Mouse (Mus musculus): ENCODE results near the gene Rpap1. TPM values are rescaled to one million over a fixed set of nuclear protein-coding genes. Genes with fewer than 3 reads are reported as not detected.

Gene Rpap1
- polyA plus RNA-seq (2015; fragmentation: Nextera tagmentation; extraction: Ambion mirVana) = 3.7 and 3.9 TPM in 2 replicates

- TF ChIP-seq CTCF (IDR thresholded peaks at IDR 0.05; ENCODE audit: low read depth) (0 out of 2 replicates have a peak, but pooled peaks have one; percentile 4), EP300 (IDR thresholded peaks at IDR 0.05; ENCODE audit: low read depth) (0 out of 2 replicates have a peak, but pooled peaks have one; percentile 11)
Measured at GRCm38 (mm10) chr2:119787206-119787883, at the start of gene Rpap1. Gene Rpap1, minus strand, starts transcription at chr2:119787537.

GRCm38 (mm10) chr2:119834231-119834630 is 46.9 kb upstream of the Rpap1 start:
- DNase-seq = no peak
- no peak for ATAC-seq
- no peak overlapping the region for H3K9ac ChIP-seq (replicated peaks)
- H3K4me2 ChIP-seq (ENCODE audit: low read depth, low read length) = no peak overlapping the region
- H3K4me1 ChIP-seq (ENCODE audit: insufficient read depth) = no peaks in the 10 kb centered on the region
- H3K4me3 ChIP-seq (ENCODE audit: low read depth, low read length) = no peak overlapping the region
- no peaks in the 10 kb centered on the region for H3K36me3 ChIP-seq (replicated peaks; ENCODE audit: insufficient read depth, low read length)
- WGBS (ENCODE audit: insufficient replicate concordance) = 70% methylated on average over 4 of the region's 4 CpGs
- H3K27me3 ChIP-seq (ENCODE audit: insufficient read depth, low read length) = no peaks in the 10 kb centered on the region
- no peaks in the 10 kb centered on the region for H3K9me3 ChIP-seq (ENCODE audit: low read length)
- TF ChIP-seq CTCF (IDR thresholded peaks at IDR 0.05; ENCODE audit: low read depth) = no peak
- TF ChIP-seq EP300 (IDR thresholded peaks at IDR 0.05; ENCODE audit: low read depth) = no peak
- no peak overlapping the region for H3K27ac ChIP-seq (ENCODE audit: low read depth)

More at GRCm38 (mm10) chr2:119787206-119787883, at the start of gene Rpap1:
- under 1% methylated on average over 44 of the region's 44 CpGs for WGBS (ENCODE audit: insufficient replicate concordance)
- peak within 1 kb of the TSS; percentile 79 for H3K4me3 ChIP-seq (ENCODE audit: low read depth, low read length)
- peak within 1 kb of the TSS; percentile 57 for H3K9ac ChIP-seq (replicated peaks)
- H3K36me3 ChIP-seq (replicated peaks; ENCODE audit: insufficient read depth, low read length) = 0 out of 2 replicates have a peak, but pooled peaks cover 7% of the 10 kb centered on the region
- H3K27ac ChIP-seq (ENCODE audit: low read depth) = peak within 1 kb of the TSS; percentile 26; the same call in 1 of the 2 replicates
- ATAC-seq = peak; percentile 98
- no peaks in the 10 kb centered on the region for H3K9me3 ChIP-seq (ENCODE audit: low read length)
- peak; percentile 85 for DNase-seq
- H3K27me3 ChIP-seq (ENCODE audit: insufficient read depth, low read length) = no peaks in the 10 kb centered on the region
- H3K4me2 ChIP-seq (ENCODE audit: low read depth, low read length) = peak within 1 kb of the TSS; percentile 95
- peaks cover 15% of the 10 kb centered on the region for H3K4me1 ChIP-seq (ENCODE audit: insufficient read depth)

- H3K4me3 ChIP-seq (ENCODE audit: low read depth, low read length) = no peak overlapping the region
- H3K9me3 ChIP-seq (ENCODE audit: low read length) = no peaks in the 10 kb centered on the region
- no peaks in the 10 kb centered on the region for H3K36me3 ChIP-seq (replicated peaks; ENCODE audit: insufficient read depth, low read length)
- no peaks in the 10 kb centered on the region for H3K4me1 ChIP-seq (ENCODE audit: insufficient read depth)
- DNase-seq = no peak
- no peak for ATAC-seq
- H3K9ac ChIP-seq (replicated peaks) = no peak overlapping the region
- H3K4me2 ChIP-seq (ENCODE audit: low read depth, low read length) = no peak overlapping the region
- no peaks in the 10 kb centered on the region for H3K27me3 ChIP-seq (ENCODE audit: insufficient read depth, low read length)
- no peak overlapping the region for H3K27ac ChIP-seq (ENCODE audit: low read depth)
- TF ChIP-seq CTCF (IDR thresholded peaks at IDR 0.05; ENCODE audit: low read depth) (no peak), EP300 (IDR thresholded peaks at IDR 0.05; ENCODE audit: low read depth) (no peak)
- 60% methylated on average over 2 of the region's 2 CpGs for WGBS (ENCODE audit: insufficient replicate concordance)
Measured at GRCm38 (mm10) chr2:119830579-119830978, 43.2 kb upstream of the Rpap1 start.

GRCm38 (mm10) chr2:119821136-119821535 is 33.8 kb upstream of the Rpap1 start:
- ATAC-seq = no peak
- no peaks in the 10 kb centered on the region for H3K36me3 ChIP-seq (replicated peaks; ENCODE audit: insufficient read depth, low read length)
- H3K27me3 ChIP-seq (ENCODE audit: insufficient read depth, low read length) = no peaks in the 10 kb centered on the region
- H3K4me3 ChIP-seq (ENCODE audit: low read depth, low read length) = no peak overlapping the region
- H3K4me1 ChIP-seq (ENCODE audit: insufficient read depth) = no peaks in the 10 kb centered on the region
- H3K4me2 ChIP-seq (ENCODE audit: low read depth, low read length) = no peak overlapping the region
- TF ChIP-seq CTCF (IDR thresholded peaks at IDR 0.05; ENCODE audit: low read depth) (no peak), EP300 (IDR thresholded peaks at IDR 0.05; ENCODE audit: low read depth) (no peak)
- no peak for DNase-seq
- 88% methylated on average over 9 of the region's 9 CpGs for WGBS (ENCODE audit: insufficient replicate concordance)
- no peak overlapping the region for H3K9ac ChIP-seq (replicated peaks)
- no peak overlapping the region for H3K27ac ChIP-seq (ENCODE audit: low read depth)
- no peaks in the 10 kb centered on the region for H3K9me3 ChIP-seq (ENCODE audit: low read length)

GRCm38 (mm10) chr2:119818668-119819272 is 31.4 kb upstream of the Rpap1 start:
- Histone ChIP-seq H3K4me3 (ENCODE audit: low read depth, low read length) (no peak overlapping the region), H3K9ac (replicated peaks) (no peak overlapping the region), H3K9me3 (ENCODE audit: low read length) (no peaks in the 10 kb centered on the region), H3K4me1 (ENCODE audit: insufficient read depth) (no peaks in the 10 kb centered on the region), H3K27me3 (ENCODE audit: insufficient read depth, low read length) (no peaks in the 10 kb centered on the region), H3K27ac (ENCODE audit: low read depth) (no peak overlapping the region), H3K4me2 (ENCODE audit: low read depth, low read length) (no peak overlapping the region), H3K36me3 (replicated peaks; ENCODE audit: insufficient read depth, low read length) (no peaks in the 10 kb centered on the region)
- TF ChIP-seq CTCF (IDR thresholded peaks at IDR 0.05; ENCODE audit: low read depth) (no peak), EP300 (IDR thresholded peaks at IDR 0.05; ENCODE audit: low read depth) (no peak)
- 57% methylated on average over 9 of the region's 9 CpGs for WGBS (ENCODE audit: insufficient replicate concordance)
- DNase-seq (no peak), ATAC-seq (no peak)

- Histone ChIP-seq H3K4me1 (ENCODE audit: insufficient read depth) (no peaks in the 10 kb centered on the region), H3K36me3 (replicated peaks; ENCODE audit: insufficient read depth, low read length) (no peaks in the 10 kb centered on the region), H3K9ac (replicated peaks) (no peak overlapping the region), H3K27me3 (ENCODE audit: insufficient read depth, low read length) (no peaks in the 10 kb centered on the region), H3K9me3 (ENCODE audit: low read length) (no peaks in the 10 kb centered on the region), H3K4me3 (ENCODE audit: low read depth, low read length) (no peak overlapping the region), H3K4me2 (ENCODE audit: low read depth, low read length) (no peak overlapping the region), H3K27ac (ENCODE audit: low read depth) (no peak overlapping the region)
- TF ChIP-seq CTCF (IDR thresholded peaks at IDR 0.05; ENCODE audit: low read depth) (no peak), EP300 (IDR thresholded peaks at IDR 0.05; ENCODE audit: low read depth) (no peak)
- ATAC-seq = no peak
- DNase-seq = no peak
- WGBS (ENCODE audit: insufficient replicate concordance) = 77% methylated on average over 5 of the region's 5 CpGs
Measured at GRCm38 (mm10) chr2:119817047-119817446, 29.7 kb upstream of the Rpap1 start.

Measured in liver, postnatal 0 days (tissue).